Mouse (Mus musculus): Measurements from ENCODE around the gene Ap3b1.

DNA sequence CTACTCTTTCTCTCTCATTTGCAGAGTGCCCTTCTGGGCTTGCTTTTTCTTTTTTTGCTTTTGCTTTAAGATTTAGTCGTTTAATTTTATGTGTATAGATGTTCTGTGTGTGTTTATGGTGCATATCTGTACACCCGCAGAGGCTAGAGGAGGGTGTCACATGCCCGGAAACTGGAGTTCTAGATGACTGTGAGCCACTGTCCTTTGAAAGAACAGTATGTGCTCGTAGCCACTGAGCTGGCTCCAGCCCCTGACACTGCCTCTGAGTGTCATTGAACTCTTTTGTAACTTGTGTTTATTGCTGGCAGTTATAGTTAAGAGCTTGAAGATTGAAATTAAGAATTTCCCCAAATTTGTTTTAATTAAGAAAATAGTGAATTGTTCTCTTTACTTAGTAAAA is 82.4 kb downstream of the Ap3b1 start:
- TF ChIP-seq CTCF (IDR thresholded peaks at IDR 0.05; ENCODE audit: extremely low read depth, insufficient read depth, low read length): no peak
- TF ChIP-seq POLR2A (IDR thresholded peaks at IDR 0.05; ENCODE audit: extremely low read depth, insufficient read depth, low read length): no peak
